Mouse (Mus musculus): ENCODE results near the gene Coq3. TPM values are rescaled to one million over a fixed set of nuclear protein-coding genes. Genes with fewer than 3 reads are reported as not detected.

The Coq3 gene
- 0.65 and 0.76 TPM in 2 replicates for polyA plus RNA-seq (2012; rRNA removed)

- H3K36me3 ChIP-seq (ENCODE audit: control insufficient read depth, insufficient read depth, low read length) = peaks cover 4% of the 10 kb centered on the region; the same call in 1 of the 2 replicates
- no peaks in the 10 kb centered on the region for H3K4me1 ChIP-seq (ENCODE audit: control insufficient read depth, insufficient read depth, insufficient read length)
- TF ChIP-seq POLR2A (IDR thresholded peaks at IDR 0.05; ENCODE audit: low read depth, low read length) = no peak
- no peak for TF ChIP-seq CTCF (IDR thresholded peaks at IDR 0.05; ENCODE audit: extremely low read depth, insufficient read depth, insufficient read length, insufficient replicate concordance)
- H3K27ac ChIP-seq (ENCODE audit: insufficient read depth, low read length) = peak within 1 kb of the TSS; percentile 71
- no peaks in the 10 kb centered on the region for H3K27me3 ChIP-seq (ENCODE audit: control insufficient read depth, insufficient read depth, low read length)
- H3K4me3 ChIP-seq (ENCODE audit: extremely low read depth, insufficient read depth, insufficient read length) = peak within 1 kb of the TSS; percentile 87
- peak; percentile 47 to 82 for DNase-seq (ENCODE audit: low read depth in 1 of 2, low spot score in 2 of 2)
- WGBS = under 1% methylated on average over 51 of the region's 51 CpGs
Observed at GRCm38 (mm10) chr4:21879565-21880220, at the start of gene Coq3. TSS of gene Coq3 (plus strand) at chr4:21879673.

GRCm38 (mm10) chr4:21832844-21833243, 46.6 kb upstream of the Coq3 start:
- H3K4me3 ChIP-seq (ENCODE audit: extremely low read depth, insufficient read depth, insufficient read length) = no peak overlapping the region
- no peaks in the 10 kb centered on the region for H3K4me1 ChIP-seq (ENCODE audit: control insufficient read depth, insufficient read depth, insufficient read length)
- WGBS = 97% methylated on average over 8 of the region's 8 CpGs
- no peak overlapping the region for H3K27ac ChIP-seq (ENCODE audit: insufficient read depth, low read length)
- no peaks in the 10 kb centered on the region for H3K27me3 ChIP-seq (ENCODE audit: control insufficient read depth, insufficient read depth, low read length)
- H3K36me3 ChIP-seq (ENCODE audit: control insufficient read depth, insufficient read depth, low read length) = peaks cover 8% of the 10 kb centered on the region
- TF ChIP-seq POLR2A (IDR thresholded peaks at IDR 0.05; ENCODE audit: low read depth, low read length) = no peak
- DNase-seq (ENCODE audit: low read depth in 1 of 2, low spot score in 2 of 2) = no peak

GRCm38 (mm10) chr4:21847481-21848286, 31.8 kb upstream of the Coq3 start, which contains the start of gene Pnisr:
TSS of gene Pnisr (plus strand) at chr4:21847583.
- H3K4me3 ChIP-seq (ENCODE audit: extremely low read depth, insufficient read depth, insufficient read length) = peak within 1 kb of the TSS; percentile 86
- H3K4me1 ChIP-seq (ENCODE audit: control insufficient read depth, insufficient read depth, insufficient read length) = peaks cover 7% of the 10 kb centered on the region; the same call in 1 of the 2 replicates
- WGBS = under 1% methylated on average over 50 of the region's 50 CpGs
- H3K27ac ChIP-seq (ENCODE audit: insufficient read depth, low read length) = peak within 1 kb of the TSS; percentile 95
- TF ChIP-seq CTCF (IDR thresholded peaks at IDR 0.05; ENCODE audit: extremely low read depth, insufficient read depth, insufficient read length, insufficient replicate concordance) = peak; percentile 58; the same call in 1 of the 2 replicates
- peak; percentile 17; the same call in 1 of the 2 replicates for TF ChIP-seq POLR2A (IDR thresholded peaks at IDR 0.05; ENCODE audit: low read depth, low read length)
- H3K36me3 ChIP-seq (ENCODE audit: control insufficient read depth, insufficient read depth, low read length) = no peaks in the 10 kb centered on the region
- peak; percentile 87 to 98 for DNase-seq (ENCODE audit: low read depth in 1 of 2, low spot score in 2 of 2)
- H3K27me3 ChIP-seq (ENCODE audit: control insufficient read depth, insufficient read depth, low read length) = no peaks in the 10 kb centered on the region

- H3K27ac ChIP-seq (ENCODE audit: insufficient read depth, low read length) = peak overlapping the region; percentile 95
- 0% methylated on average over 24 of the region's 24 CpGs for WGBS
- no peaks in the 10 kb centered on the region for H3K27me3 ChIP-seq (ENCODE audit: control insufficient read depth, insufficient read depth, low read length)
- H3K36me3 ChIP-seq (ENCODE audit: control insufficient read depth, insufficient read depth, low read length) = no peaks in the 10 kb centered on the region
- H3K4me1 ChIP-seq (ENCODE audit: control insufficient read depth, insufficient read depth, insufficient read length) = peaks cover 7% of the 10 kb centered on the region; the same call in 1 of the 2 replicates
- TF ChIP-seq POLR2A (IDR thresholded peaks at IDR 0.05; ENCODE audit: low read depth, low read length) = no peak; the same call in 1 of the 2 replicates
- TF ChIP-seq CTCF (IDR thresholded peaks at IDR 0.05; ENCODE audit: extremely low read depth, insufficient read depth, insufficient read length, insufficient replicate concordance) = no peak
- H3K4me3 ChIP-seq (ENCODE audit: extremely low read depth, insufficient read depth, insufficient read length) = peak overlapping the region; percentile 86
- peak; percentile 75 to 84 for DNase-seq (ENCODE audit: low read depth in 1 of 2, low spot score in 2 of 2)
Observed at GRCm38 (mm10) chr4:21848287-21848630, 31.2 kb upstream of the Coq3 start.

- no peak for DNase-seq (ENCODE audit: low read depth in 1 of 2, low spot score in 2 of 2)
Observed at GRCm38 (mm10) chr4:21857481-21857880, 22.0 kb upstream of the Coq3 start.

GRCm38 (mm10) chr4:21865226-21865625, 14.2 kb upstream of the Coq3 start:
- H3K36me3 ChIP-seq (ENCODE audit: control insufficient read depth, insufficient read depth, low read length) = peaks cover 38% of the 10 kb centered on the region

More at GRCm38 (mm10) chr4:21857481-21857880, 22.0 kb upstream of the Coq3 start:
- H3K4me1 ChIP-seq (ENCODE audit: control insufficient read depth, insufficient read depth, insufficient read length) = no peaks in the 10 kb centered on the region
- H3K36me3 ChIP-seq (ENCODE audit: control insufficient read depth, insufficient read depth, low read length) = peaks cover 39% of the 10 kb centered on the region
- TF ChIP-seq CTCF (IDR thresholded peaks at IDR 0.05; ENCODE audit: extremely low read depth, insufficient read depth, insufficient read length, insufficient replicate concordance) (no peak), POLR2A (IDR thresholded peaks at IDR 0.05; ENCODE audit: low read depth, low read length) (no peak)
- no peak overlapping the region; the same call in 1 of the 2 replicates for H3K4me3 ChIP-seq (ENCODE audit: extremely low read depth, insufficient read depth, insufficient read length)
- H3K27ac ChIP-seq (ENCODE audit: insufficient read depth, low read length) = no peak overlapping the region
- no peaks in the 10 kb centered on the region for H3K27me3 ChIP-seq (ENCODE audit: control insufficient read depth, insufficient read depth, low read length)
- 86% methylated on average over 1 of the region's 1 CpGs for WGBS

More at GRCm38 (mm10) chr4:21865226-21865625, 14.2 kb upstream of the Coq3 start:
- no peak for DNase-seq (ENCODE audit: low read depth in 1 of 2, low spot score in 2 of 2)
- H3K27ac ChIP-seq (ENCODE audit: insufficient read depth, low read length) = no peak overlapping the region
- no peaks in the 10 kb centered on the region for H3K27me3 ChIP-seq (ENCODE audit: control insufficient read depth, insufficient read depth, low read length)
- WGBS = 43% methylated on average over 1 of the region's 1 CpGs
- H3K4me3 ChIP-seq (ENCODE audit: extremely low read depth, insufficient read depth, insufficient read length) = no peak overlapping the region
- TF ChIP-seq CTCF (IDR thresholded peaks at IDR 0.05; ENCODE audit: extremely low read depth, insufficient read depth, insufficient read length, insufficient replicate concordance) = no peak
- no peaks in the 10 kb centered on the region for H3K4me1 ChIP-seq (ENCODE audit: control insufficient read depth, insufficient read depth, insufficient read length)
